Mouse (Mus musculus) B cell, adult 2 months (primary cell): Measurements from ENCODE around the gene Troap.

Experiments used
- DNase-seq, 2 experiments: peaks; one replicate each; pipeline ENCODE4 v3.0.0; 2022

Gene Troap

DNA sequence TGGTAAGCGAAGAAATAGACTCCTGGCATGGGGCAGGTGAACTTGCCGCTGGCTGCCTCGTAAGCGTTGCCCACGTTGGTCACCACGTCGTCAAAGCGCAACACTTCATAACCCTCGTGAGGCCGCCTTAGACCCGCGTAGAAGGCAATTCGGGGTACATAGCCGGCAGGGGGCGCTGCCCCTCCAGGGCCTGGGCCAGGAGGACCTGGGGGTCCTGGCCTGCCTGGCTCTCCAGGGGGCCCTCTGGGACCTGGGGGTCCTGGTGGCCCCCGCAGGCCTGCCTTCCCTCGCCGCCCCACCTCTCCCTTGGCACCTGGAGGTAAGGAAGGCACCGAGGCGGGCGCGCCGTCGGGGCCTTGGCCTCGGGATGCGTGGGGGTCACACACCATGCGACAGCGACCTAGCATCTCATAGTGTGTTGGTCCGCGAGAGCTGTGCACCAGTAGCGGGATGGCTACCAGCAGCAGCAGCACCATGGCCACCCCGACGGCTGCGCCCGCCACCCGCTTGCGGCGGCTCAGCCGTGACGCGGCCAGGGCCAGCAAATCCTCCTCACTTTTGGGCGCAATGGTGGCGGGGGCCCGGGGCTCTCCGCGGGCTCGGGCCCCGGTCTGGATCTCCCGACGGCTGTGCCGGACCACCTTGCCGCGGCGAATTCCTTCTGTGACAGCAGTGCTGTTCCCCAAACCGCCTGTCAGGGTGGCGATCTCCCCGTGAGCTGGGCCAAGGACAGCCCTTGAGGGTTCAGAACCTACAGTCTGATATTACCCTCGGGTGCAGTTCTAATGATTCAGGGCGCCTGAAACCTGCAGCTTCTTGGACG lies 13.1 kb downstream of the Troap start, which contains the start of gene C1ql4:
C1ql4 (minus strand) TSS at position 565 of the 823 bp plus-strand sequence.
- DNase-seq: peak; percentile 70 to 73

DNA sequence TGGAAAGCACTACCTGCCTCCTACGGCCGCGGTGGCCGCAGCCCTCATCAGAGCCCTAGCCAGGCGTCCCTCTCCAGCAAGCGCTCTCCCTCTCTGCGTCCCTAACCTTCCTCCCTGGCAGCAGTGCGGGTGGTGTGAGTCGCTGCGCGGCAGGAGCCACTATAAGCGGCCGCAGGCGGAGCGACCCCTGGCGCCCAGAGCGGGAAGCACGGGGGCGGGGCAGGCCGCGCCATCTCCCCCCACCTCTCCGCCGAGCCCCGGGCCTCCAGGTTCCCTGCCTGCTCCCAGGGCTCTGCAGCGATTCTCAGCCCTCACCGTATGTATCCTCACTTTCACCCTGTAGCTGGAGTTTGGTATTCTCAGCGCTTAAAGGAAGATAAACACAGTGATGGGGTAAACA lies 13.9 kb downstream of the Troap start:
- peak; percentile 90 to 91 for DNase-seq

DNA sequence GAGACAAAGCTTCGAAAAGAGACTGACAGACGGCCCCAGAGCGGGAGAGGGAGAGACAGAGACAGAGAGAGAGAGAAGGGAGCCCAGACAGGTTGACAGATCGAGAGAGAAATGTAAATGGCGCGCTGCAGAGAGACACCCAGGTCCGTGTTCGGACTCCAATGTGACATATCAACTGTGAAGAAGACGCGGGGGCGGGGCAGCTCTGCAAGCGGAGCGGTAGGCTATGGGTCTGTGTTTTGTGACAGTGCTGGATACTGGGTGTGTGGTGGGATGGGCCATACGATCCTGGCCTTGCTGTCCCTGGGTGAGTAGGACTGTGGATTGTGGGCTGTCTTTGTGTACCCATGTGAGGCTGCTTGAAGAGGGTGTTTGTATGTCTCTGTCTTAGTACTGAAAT lies 14.7 kb downstream of the Troap start:
- DNase-seq: no peak

DNA sequence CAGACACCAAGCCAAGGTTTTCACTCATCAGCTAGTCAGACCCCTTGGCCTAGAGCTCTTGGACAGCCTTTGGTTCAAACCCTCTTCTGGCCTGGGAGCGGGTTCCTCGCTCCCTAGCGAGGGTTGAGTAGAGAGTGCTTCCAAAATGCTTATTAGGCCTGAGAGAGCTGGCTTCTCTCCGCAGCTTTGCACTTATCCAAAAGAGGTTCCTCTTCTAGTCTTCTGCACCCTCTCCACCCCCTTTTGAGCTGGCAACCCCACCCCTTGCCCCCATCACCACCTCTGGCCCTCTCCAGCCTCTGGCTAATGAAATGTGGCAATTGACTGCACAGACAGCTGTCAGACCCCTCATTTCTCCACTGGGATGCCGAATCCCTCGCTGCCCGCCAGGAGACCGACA lies 18.5 kb downstream of the Troap start, which contains the start of gene Dnajc22:
Dnajc22 (plus strand) TSS at position 301 of the 400 bp plus-strand sequence.
- DNase-seq: no peak

DNA sequence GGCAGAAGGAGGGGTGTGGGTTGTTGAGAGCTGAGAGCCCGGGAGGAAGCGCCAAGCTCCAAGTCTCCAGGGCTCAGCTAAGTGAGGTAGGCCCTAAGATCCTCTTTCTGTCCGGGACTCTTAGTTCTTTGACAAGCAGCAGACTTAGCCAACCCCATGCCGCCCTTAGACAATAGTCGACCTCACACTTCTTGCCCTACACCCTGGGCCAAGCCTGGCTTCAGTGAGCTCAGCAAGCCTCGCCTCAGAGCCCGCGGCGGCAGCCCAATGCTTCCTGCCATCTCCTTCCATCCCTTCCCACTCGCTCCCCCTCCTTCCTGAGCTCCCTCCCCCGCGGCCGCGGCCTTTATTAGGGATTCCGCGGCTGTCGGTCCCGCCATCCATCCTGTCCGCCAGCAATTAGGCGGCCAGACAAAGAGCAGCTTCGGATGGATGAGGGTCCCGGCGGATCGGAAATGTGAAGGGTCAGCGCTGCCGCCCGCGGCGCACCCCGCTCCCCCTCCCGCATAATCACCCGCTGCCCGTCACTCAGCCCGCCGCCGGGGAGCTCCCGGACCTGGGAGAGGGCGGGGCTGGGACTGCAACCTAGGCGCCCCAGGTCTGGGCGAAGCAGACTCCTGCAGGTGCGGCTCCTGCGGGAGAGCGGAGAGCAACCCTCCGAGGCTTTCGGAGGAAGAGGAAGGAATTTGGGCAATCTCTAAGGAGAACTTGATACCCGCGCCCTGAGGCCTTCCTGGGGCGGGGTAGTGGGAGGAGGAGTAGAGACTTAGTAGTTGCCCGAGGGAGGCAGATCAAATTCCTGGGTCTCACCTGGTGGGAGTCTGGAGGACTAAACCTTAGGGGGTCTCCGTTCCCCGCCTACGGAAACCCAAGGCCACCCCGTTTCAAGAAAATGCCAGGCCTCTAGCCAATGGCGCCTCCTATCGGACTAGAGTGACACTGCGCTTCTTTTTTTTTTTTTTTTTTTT lies 19.2 kb downstream of the Troap start:
- DNase-seq: no peak

DNA sequence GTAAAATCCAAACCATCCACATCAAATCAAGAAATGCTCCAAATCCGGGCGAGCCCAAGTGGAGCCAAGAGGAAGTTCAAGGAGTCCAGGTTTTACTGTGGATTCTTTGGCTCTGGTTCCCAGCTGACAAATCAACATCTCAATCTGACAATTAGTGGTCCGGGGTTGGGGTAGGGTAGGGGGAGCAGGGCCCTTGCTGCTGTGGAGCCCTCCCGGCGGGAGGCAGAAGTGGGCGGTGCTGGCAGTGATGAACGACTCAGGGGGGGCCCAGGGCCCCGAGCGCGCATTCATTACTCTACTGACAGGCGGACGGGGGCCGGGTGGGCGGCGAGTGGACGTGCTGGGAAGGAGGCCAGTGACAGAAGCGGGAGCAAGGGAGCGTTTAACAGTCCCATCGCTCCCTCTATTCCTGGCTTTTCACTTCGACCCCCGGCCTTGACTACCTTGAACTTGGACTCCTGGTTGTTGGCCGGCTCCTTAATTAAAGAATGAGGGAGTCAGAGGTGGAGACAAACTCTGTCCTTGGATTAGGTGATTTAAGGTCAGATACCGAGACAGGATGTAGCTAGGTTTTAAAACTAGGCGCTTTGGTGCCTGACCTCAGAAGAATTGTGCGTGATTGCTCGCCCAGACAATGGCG lies 20.4 kb downstream of the Troap start:
- no peak for DNase-seq

DNA sequence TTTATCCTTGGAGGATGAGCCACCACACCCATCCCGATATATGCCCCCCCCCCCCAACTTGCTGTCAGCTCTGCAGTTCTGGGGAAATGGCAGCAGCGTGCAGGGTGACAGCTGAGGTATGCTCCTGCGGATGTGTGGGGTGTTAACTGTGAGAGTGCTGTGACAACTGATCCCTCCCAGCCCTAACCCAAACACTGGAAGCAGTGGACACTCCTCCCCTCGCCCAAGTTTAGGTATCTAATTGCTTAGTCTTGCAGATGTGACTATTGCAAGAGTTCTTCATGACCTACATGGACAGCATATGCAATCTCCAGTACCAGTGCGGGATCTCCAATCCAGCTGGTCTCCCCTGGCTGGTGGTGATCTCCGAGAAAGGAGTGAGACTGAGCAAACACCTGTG lies 21.0 kb downstream of the Troap start:
- DNase-seq: no peak

DNA sequence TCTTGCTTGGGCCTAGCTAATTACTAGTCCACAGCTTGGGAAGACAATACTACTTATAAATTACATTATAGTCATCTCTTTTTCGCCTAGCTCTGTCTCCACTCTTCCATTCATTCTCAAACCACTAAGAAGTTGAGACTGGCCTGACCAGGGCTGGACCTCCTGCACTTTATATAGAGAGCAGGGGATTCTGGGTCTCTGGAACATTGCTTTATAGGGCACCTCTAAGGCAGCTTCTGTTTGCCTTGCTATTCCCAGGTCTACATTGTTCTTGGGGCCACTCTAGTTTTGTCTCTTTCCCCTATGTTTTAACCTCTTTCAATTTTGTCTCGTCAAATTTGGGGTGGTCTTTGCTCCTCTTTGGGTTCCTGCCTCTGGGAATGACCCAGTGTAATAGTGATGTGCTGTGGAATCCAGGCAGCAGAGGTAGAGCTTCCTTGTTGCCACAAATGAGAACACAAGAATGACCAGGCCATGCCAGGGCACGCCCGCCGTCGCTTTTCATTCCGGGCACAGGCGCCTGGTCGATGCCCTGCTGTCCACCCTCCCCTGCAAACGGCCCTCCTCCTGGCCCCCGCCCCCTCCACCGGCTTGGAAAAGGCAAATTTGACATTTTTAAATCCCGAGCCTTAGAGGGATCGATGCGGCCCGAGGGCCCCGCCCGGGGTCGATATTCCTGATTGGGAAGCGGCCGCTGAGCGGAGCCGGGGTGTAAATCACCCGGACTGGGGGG lies 21.9 kb downstream of the Troap start:
- no peak for DNase-seq

DNA sequence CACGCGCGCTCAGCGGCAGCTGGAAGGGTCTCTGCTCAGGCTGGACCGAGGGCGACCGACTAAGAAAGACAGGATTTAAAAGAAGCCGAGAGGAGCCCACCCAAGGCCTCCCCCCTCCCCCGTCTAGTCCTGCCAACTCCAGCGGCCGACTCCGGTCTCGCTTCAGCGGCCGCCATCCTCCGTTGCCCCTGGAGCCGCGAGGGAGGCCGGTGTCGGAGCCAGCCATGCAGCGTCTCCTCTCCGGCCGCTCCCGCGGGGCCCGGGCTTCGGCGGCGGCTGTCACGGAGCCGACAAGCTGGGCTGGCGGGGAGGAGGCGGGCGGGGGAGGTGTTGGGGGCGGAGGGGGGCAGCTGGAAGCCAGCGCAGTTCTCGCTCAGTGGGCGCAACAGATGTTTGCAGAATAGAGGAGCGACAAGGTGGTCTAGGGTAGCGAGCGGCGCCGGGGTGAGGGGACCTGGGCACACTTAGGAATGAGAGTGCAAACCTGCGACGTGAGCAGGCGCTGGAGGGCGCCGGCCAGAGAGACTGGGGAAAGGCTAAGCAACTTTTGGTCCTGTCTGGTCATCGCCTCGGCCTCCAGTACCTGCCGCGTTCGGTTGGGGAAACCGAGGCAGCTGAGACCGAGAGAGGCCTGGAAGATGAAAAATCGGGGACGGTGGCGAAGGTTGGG lies 22.6 kb downstream of the Troap start:
- no peak for DNase-seq

DNA sequence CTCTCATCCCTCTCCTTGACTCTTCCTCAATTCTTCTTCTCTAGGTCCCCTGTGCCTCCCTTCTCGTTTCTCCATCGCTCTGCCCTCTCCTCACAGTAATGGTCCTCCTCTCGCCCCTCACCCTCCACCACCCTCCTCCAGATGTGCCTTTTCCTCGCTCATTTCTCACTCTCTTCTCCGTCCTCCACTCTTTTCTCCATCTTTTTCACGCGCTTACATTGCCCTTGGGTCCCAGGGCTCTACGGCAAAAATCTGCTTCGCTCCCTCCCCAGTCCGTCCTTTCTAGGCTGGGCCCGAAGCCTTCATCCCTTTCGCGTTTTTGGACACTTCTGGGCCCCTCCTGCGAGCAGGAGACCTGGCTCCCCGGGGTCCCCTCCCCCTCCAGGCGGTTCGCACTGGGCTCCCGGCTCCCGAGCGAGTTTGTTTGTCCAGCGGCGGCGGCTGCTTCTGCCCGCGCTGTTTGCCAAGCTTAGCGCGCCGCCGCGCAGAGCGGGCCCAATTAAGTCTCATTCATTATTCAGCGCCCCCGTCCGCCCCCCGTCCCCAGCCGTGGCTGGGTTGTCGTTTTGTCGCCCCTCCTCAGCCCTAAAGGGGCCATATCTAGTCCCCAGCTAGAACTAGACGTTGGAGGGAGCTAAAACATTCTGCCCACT lies 23.6 kb downstream of the Troap start:
- no peak for DNase-seq

DNA sequence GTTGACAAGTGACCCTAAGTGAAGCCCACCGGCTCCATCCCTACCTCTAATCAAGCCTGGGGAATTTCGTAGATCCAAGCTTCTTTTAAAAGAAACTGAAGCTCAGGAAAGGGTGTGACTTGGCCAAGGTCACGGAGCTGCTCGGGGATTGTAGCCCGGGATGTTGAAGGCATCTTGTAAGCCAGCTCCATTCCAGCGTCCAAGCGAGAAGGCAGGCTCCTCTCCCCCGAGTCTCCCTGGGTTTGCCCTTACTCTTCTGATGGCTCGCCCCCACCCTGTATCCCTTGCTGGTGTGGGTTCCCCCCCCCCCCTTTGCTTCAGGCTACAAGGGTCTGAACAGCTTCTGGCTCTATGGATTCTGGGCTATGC lies 24.1 kb downstream of the Troap start:
- DNase-seq: no peak

DNA sequence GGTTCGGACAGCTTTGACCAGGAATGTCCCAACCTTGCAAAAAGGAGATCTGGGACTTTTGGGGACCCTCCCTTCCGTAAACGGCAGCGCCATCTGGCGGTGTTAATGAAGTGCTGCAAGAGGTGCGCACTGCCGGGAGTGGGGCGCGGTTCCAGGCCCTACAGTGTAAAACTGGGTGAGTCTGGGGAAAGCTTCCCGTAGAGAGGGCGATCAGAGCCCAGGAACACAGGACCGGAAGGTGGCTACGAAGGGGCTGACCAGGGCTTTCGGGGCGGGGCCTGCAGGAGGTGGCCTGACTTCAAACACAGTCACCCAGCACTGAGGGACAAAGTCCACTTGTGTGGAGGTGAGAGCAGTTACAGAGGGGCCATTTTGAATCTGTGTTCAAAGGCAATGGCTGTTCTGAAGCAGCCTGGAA lies 24.8 kb downstream of the Troap start:
- DNase-seq: peak; percentile 44 to 48

DNA sequence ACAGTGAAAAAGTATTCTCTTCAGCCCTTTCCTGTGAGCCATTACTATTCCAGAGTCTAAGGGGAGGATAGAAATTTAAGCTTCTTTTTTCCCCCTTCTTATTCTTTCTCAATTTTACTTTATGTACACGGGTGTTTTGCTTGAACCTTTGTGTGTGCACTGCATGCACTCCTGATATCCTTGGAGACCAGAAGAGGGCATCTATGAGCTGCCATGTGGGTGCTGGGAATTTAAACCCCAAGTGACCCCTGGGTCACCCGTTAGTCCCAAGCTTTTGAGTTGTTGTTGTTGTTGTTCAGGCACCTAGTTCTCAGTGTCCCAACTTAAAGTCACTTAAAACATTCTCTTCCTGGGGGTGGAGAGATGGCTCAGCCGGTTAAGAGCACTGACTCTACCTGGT lies 25.6 kb downstream of the Troap start:
- DNase-seq: no peak

DNA sequence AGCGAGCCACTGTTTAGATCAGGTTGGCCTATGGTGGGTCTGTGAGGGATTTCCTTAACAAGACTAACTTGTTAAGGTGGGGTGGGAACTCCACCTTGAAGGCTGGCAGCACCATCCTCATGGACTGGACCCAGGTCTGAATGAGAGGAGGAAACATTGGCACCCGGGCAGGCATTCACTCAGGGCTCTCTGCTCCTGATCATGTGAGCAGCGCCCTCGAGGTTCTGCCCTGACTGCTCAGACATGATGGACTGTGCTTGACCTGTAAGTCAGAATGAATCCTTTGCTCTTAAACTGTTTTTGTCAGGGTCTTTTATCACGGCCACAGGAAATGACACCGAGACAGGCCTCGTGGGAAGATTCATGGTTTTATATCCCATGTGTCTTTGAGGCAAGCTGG lies 30.9 kb downstream of the Troap start:
- no peak for DNase-seq

DNA sequence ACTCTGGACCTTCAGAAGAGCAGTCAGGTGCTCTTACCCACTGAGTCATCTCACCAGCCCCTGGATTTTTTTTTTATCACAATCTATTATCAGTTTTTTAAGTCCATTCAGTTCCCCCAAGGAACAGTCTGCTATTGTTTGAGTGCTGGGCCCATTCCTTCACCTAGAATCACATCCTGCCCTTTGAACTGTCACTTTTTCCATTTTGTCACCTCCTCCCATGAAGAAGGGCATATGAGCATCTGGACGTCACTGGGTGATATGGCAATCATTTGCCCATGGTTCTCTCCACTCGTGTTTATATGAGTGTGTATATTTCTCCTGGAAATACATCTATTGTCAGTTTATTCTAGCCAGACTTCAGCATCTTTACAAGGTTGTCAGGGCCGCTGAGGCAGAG lies 33.5 kb downstream of the Troap start:
- no peak for DNase-seq

DNA sequence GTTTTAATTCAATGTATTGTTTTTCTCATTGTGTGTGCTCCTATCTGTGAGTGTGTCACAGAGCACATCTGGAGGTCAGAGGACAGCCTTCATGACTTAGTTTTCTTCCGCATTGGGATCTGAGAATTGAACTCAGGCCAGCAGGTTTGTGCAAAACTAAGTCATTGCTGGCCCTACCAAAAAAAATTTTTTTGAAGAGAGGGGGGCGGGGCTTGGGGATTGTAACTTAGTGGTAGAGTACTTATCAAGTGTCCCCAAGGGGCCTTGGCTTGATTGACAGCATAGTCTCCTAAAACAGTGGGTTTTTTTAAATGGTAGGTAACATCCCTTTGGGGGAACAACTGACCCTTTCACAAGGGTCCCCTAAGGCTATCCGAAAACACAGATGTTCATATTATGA lies 36.8 kb downstream of the Troap start:
- no peak for DNase-seq

DNA sequence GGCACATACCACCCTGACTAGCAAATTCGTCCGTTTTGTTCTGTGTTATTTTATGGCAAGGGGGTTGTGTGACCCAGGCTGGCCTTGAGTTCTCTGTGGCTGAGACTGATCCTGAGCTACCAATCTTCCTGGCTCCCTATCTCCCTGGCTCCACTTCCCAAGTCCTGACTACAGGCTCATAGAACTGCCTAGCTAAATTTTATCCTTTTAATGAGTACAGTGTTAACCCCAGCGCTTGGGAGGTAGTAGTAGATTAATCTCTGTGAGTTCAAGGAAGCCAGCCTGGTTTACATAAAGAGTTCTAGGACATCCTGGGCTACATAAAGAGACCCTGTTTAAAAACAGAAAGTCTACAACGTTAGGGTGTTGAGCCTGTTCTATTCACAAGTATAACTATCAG lies 37.4 kb downstream of the Troap start:
- no peak for DNase-seq

DNA sequence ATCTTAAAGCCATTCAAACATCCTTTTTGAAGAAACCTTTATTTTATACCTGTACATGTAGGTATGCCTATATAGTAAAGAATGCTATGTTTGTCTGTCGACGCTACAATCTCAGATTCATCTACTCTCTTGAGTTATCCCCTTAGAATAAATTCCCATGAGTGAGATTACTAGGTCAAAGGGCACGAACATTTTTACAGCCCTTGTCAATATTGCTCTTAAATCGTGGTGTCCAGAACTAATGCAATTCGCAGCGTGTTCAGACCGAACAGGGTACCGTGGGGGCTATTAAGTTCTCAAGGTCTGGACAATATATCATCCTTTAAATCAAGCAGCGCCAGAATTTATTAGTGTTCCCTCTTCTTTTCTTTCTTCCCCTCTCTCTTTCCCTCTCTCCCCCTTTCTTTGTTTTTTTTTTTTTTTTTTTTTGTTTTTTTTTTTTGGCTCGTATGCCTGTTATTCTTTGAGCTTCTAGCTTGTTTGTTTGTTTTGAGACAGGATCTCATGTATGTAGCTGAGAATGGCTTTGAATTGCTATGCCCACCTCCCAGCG lies 38.5 kb downstream of the Troap start:
- DNase-seq: no peak

DNA sequence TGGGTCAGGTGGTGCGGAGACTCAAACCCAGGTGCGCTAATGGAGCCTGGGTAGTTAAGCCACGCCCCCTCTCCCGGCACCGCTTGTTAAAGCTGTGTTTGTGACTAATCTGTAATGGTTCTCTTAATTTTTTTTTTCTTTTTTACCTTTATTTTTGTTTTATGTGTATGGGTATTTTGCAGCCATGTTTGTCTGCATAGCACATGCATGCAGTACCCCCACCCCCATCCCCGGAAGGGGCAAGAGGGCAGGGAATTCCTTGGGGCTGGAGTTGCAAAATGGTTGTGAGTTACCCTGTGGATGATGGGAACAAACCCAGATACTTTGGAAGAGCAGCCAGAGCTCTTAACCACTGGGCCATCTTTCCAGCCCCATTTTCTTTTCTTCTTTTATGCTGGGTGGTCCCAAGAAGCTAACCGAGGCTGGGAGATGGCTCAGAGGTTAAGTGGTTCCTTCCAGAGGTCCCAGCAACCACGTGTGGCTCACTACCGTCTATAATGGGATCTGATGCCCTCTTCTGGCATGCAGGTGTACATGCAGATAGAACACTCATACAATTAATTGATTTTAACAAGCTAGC lies 39.1 kb downstream of the Troap start:
- no peak for DNase-seq

DNA sequence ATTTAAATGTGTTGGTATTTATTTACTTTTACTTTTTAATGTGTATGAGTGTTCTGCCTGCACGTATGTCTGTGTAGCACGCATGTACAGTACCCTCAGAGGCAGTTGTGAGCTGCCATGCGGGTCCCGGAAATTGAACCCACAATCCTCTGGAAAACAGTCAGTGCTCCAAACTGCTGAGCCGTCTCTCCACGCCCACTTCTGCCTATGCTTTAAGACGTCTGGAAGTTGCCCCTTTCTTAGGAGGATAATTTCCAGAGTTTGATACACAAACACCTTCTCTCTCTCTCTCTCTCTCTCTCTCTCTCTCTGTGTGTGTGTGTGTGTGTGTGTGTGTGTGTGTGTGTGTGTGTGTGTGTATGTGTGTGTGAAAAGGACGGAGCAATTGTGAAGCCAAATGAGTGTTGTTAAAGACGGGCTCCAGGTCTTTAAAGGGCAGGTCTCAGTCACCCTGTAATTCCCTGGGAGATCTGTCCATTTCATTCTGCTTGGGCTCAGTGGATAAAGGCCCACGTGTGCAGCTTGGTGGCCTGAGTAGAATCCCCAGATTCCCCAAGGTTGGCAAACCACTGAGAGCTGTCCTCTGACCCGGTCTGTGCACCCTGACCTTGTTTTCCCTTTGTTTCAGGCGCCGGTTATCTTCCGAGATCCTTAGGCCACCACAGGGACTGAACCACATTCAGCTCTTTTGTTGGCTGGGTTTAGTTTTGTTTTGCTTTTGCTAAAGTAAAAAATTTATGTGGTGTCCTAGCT lies 40.1 kb downstream of the Troap start:
- no peak for DNase-seq
